Comparison of ENCODE assay signal across 9 mouse cellular contexts in genomic region chr10:120377795-120378194, GRCm38 (mm10).
DNase-seq lines count a peak whose midpoint lies in the region; ATAC-seq and TF ChIP-seq lines count a peak whose summit lies in the region.
"Had no signal": no experiment of that assay in that cellular context is flagged by ENCODE, and none has a peak within 500 bp of the region (broad histone marks: within the 10 kb centered on the region; RNA-seq: fewer than 3 reads in every experiment).

No protein-coding gene starts in this region.

- peak overlapping the region; percentile 65 for H3K27ac ChIP-seq in heart, embryonic 13.5 days (replicated peaks)
- peak overlapping the region; percentile 6; the same call in 1 of the 2 replicates for H3K27ac ChIP-seq in lung, embryonic 16.5 days (ENCODE audit: low read length)
- H3K27ac ChIP-seq in forebrain, postnatal 0 days (ENCODE audit: low read depth, low read length), result no peak overlapping the region
- peak overlapping the region; percentile 10; the same call in 1 of the 2 replicates for H3K27ac ChIP-seq in stomach, embryonic 14.5 days (ENCODE audit: low read length)

- intact Hi-C loops in heart, postnatal 25 days (cut with DNase I), result no loop called here

- H3K36me3 ChIP-seq in heart, embryonic 13.5 days, result no peaks in the 10 kb centered on the region
- H3K36me3 ChIP-seq in lung, embryonic 16.5 days (ENCODE audit: control insufficient read depth, insufficient read depth, low read length), result no peaks in the 10 kb centered on the region
- no peaks in the 10 kb centered on the region for H3K36me3 ChIP-seq in forebrain, postnatal 0 days (ENCODE audit: insufficient read depth)
- peaks cover 3% of the 10 kb centered on the region; the same call in 1 of the 2 replicates for H3K36me3 ChIP-seq in stomach, embryonic 14.5 days (ENCODE audit: control insufficient read depth, insufficient read depth, low read length)

- DNase-seq in heart, postnatal 25 days (ENCODE audit: low spot score), result no peak
- no peak for DNase-seq in lung, adult 2 months
- DNase-seq in forebrain, postnatal 0 days, result no peak
- no peak for DNase-seq in ovary, postnatal 14 days (ENCODE audit: low spot score)
- DNase-seq in adrenal gland, postnatal 4 days (ENCODE audit: low spot score in 2 of 2), result no peak

- H3K4me1 ChIP-seq in heart, embryonic 13.5 days, result peaks cover 40% of the 10 kb centered on the region
- H3K4me1 ChIP-seq in lung, embryonic 16.5 days (replicated peaks; ENCODE audit: control insufficient read depth, insufficient read depth, low read length), result peaks cover 13% of the 10 kb centered on the region
- H3K4me1 ChIP-seq in lung, adult 2 months (ENCODE audit: control insufficient read depth, insufficient read depth, low read length), result peaks cover 2% of the 10 kb centered on the region
- no peaks in the 10 kb centered on the region for H3K4me1 ChIP-seq in forebrain, postnatal 0 days (ENCODE audit: insufficient read depth)
- peaks cover 20% of the 10 kb centered on the region for H3K4me1 ChIP-seq in stomach, embryonic 14.5 days (ENCODE audit: control insufficient read depth, insufficient read depth, low read length)

- H3K9ac ChIP-seq in heart, embryonic 13.5 days, result peak overlapping the region; percentile 50; the same call in 1 of the 2 replicates
- H3K9ac ChIP-seq in lung, embryonic 16.5 days (ENCODE audit: low read length), result no peak overlapping the region
- H3K9ac ChIP-seq in forebrain, postnatal 0 days, result no peak overlapping the region
- no peak overlapping the region for H3K9ac ChIP-seq in stomach, embryonic 14.5 days (replicated peaks; ENCODE audit: low read depth, low read length)

- no peaks in the 10 kb centered on the region for H3K9me3 ChIP-seq in heart, embryonic 13.5 days
- no peaks in the 10 kb centered on the region for H3K9me3 ChIP-seq in lung, embryonic 16.5 days (ENCODE audit: control insufficient read depth, low read length)
- no peaks in the 10 kb centered on the region for H3K9me3 ChIP-seq in forebrain, postnatal 0 days (ENCODE audit: low read length)
- H3K9me3 ChIP-seq in stomach, embryonic 14.5 days (ENCODE audit: control insufficient read depth, low read depth, low read length), result no peaks in the 10 kb centered on the region
- H3K9me3 ChIP-seq: megakaryocyte, embryonic 14.5 days had no signal

- no peaks in the 10 kb centered on the region for H3K27me3 ChIP-seq in heart, embryonic 13.5 days (replicated peaks)
- no peaks in the 10 kb centered on the region for H3K27me3 ChIP-seq in lung, embryonic 16.5 days (ENCODE audit: control insufficient read depth, insufficient read depth, low read depth, low read length)
- peaks cover 9% of the 10 kb centered on the region; the same call in 1 of the 2 replicates for H3K27me3 ChIP-seq in forebrain, postnatal 0 days (ENCODE audit: insufficient read depth, low read length)
- H3K27me3 ChIP-seq in stomach, embryonic 14.5 days (ENCODE audit: control insufficient read depth, insufficient read depth, low read length), result no peaks in the 10 kb centered on the region
- H3K27me3 ChIP-seq: megakaryocyte, embryonic 14.5 days had no signal

- 36% methylated on average over 3 of the region's 3 CpGs for WGBS in heart, embryonic 13.5 days
- WGBS in lung, embryonic 16.5 days, result 14% methylated on average over 3 of the region's 3 CpGs
- WGBS in lung, adult 2 months, result 16% methylated on average over 3 of the region's 3 CpGs
- WGBS in forebrain, postnatal 0 days, result 20% methylated on average over 3 of the region's 3 CpGs
- 76% methylated on average over 3 of the region's 3 CpGs for WGBS in stomach, embryonic 14.5 days

- H3K4me3 ChIP-seq in heart, embryonic 13.5 days, result peak overlapping the region; percentile 38
- H3K4me3 ChIP-seq in lung, embryonic 16.5 days (ENCODE audit: low read length), result 0 out of 2 replicates have a peak overlapping the region, but pooled peaks have one; percentile 4
- H3K4me3 ChIP-seq in lung, adult 2 months (replicated peaks; ENCODE audit: extremely low read depth, low read depth, low read length), result no peak overlapping the region
- no peak overlapping the region for H3K4me3 ChIP-seq in forebrain, postnatal 0 days (ENCODE audit: low read depth, low read length)
- no peak overlapping the region for H3K4me3 ChIP-seq in stomach, embryonic 14.5 days (ENCODE audit: low read depth, low read length)
- H3K4me3 ChIP-seq: megakaryocyte, embryonic 14.5 days had no signal

- no peak for TF ChIP-seq POLR2A in lung, adult 2 months (IDR thresholded peaks at IDR 0.05; ENCODE audit: borderline replicate concordance, extremely low read depth, low read depth, low read length)

- H3K4me2 ChIP-seq in heart, embryonic 13.5 days, result peak overlapping the region; percentile 65
- peak overlapping the region; percentile 54 for H3K4me2 ChIP-seq in lung, embryonic 16.5 days (ENCODE audit: low read depth, low read length)
- H3K4me2 ChIP-seq in forebrain, postnatal 0 days (ENCODE audit: low read depth), result no peak overlapping the region
- H3K4me2 ChIP-seq in stomach, embryonic 14.5 days (replicated peaks; ENCODE audit: low read depth, low read length), result peak overlapping the region; percentile 12; the same call in 1 of the 2 replicates

- ATAC-seq in heart, embryonic 13.5 days (ENCODE audit: extremely low read depth, insufficient number of reproducible peaks, low FRiP score, low TSS enrichment), result no peak
- ATAC-seq in lung, embryonic 16.5 days (ENCODE audit: low read depth), result peak; percentile 58
- ATAC-seq in forebrain, postnatal 0 days, result peak; percentile 18
- no peak for ATAC-seq in stomach, embryonic 14.5 days (ENCODE audit: insufficient number of reproducible peaks, insufficient read depth, low FRiP score, low read depth)

- no peak for TF ChIP-seq CTCF in lung, adult 2 months (IDR thresholded peaks at IDR 0.05; ENCODE audit: insufficient read depth, low read length)
- no peak for TF ChIP-seq CTCF in forebrain, postnatal 0 days (IDR thresholded peaks at IDR 0.05; ENCODE audit: low read depth)

Comparison
In these comparisons a context has a peak if more than half of its experiments do, and no peak if none do; other contexts are left out.
1. H3K4me3 ChIP-seq: peak in heart, embryonic 13.5 days (single experiment) and lung, embryonic 16.5 days (single experiment); none in lung, adult 2 months (single experiment), forebrain, postnatal 0 days (single experiment) and stomach, embryonic 14.5 days (single experiment).
2. ATAC-seq: peak in lung, embryonic 16.5 days (single experiment) and forebrain, postnatal 0 days (single experiment); none in heart, embryonic 13.5 days (single experiment) and stomach, embryonic 14.5 days (single experiment).